Mouse (Mus musculus) adrenal gland, adult (tissue): ENCODE results near the gene Wdr31.
A peak's percentile ranks its signal among the peaks of the same experiment; 100 is the strongest.

ENCODE experiments used
- DNase-seq, 2 experiments: peaks; one replicate each; pipeline ENCODE4 v3.0.0; 2022 to 2023; ENCODE audit warnings: low spot score in 1 of 2; ENCODE audit not compliant: inconsistent age in 2 of 2

Wdr31 gene

GRCm38 (mm10) chr4:62470598-62471051 is at the start of gene Wdr31:
Wdr31 (minus strand) TSS chr4:62470896.
- DNase-seq: peak; percentile 82 to 93

DNA sequence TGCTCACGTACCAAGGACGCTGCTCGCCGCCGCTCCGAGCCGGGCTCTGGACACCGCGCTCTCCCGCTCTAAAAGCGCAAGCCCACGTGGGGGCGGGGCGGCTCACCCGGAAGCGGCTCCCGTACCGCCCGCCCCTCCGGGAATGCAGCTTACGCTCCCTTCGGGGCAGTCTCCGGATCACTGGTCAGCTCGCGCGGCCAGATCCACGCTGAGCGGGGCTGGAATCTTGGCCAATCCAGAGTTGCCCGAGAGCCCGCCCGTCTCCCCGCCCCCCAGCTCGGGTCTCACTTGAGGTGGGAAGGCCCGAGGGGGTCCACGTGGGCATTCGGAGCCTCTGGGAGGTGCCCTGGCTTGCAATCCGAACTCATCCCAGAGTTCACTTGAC is 49.1 kb upstream of the Wdr31 start, which contains the start of gene Alad:
TSS of gene Alad (minus strand) at position 70 of the 385 bp plus-strand sequence.
- peak; percentile 96 to 98 for DNase-seq

DNA sequence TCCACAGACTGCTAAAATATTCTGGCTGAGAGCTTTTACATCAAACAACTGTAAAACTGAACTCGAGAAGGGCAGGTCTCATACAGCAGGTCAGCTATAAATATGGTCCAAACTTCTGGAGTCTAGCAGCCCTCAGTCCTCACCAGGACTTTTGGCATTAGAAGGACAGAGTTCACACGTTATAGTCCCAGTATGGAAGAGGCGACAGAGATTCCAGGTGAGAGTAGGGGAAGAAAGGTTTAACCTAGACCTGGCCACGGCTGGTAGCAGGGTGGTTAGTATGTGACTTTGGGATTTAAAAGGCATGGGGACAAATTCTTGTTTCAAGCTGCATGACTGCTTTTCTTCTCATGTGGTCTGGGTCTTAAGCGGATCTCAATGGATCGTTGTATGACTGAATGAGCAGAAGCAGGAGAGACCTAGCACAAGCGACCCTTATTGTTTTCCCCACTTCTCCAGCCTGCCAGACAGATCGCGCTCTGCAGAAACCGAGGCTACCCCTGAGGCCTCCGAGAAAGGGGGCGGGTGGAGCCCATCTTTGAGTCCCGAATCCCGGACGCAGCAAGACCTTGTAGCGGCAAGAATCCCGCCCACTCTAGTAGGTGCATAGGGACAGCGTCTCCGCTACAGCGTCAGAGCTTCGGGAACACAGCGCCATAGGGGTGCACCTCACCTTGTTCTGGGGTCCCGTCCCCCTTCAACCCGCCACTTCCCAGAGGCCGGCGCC is 48.6 kb upstream of the Wdr31 start:
- DNase-seq: no peak

- DNase-seq: peak; percentile 70 to 87
Measured at GRCm38 (mm10) chr4:62518416-62519121, 47.9 kb upstream of the Wdr31 start.

- peak in 1 of 2 experiments; percentile 73 for DNase-seq
Measured at GRCm38 (mm10) chr4:62517538-62518415, 47.1 kb upstream of the Wdr31 start.

GRCm38 (mm10) chr4:62517046-62517445 is 46.4 kb upstream of the Wdr31 start:
- no peak for DNase-seq

DNA sequence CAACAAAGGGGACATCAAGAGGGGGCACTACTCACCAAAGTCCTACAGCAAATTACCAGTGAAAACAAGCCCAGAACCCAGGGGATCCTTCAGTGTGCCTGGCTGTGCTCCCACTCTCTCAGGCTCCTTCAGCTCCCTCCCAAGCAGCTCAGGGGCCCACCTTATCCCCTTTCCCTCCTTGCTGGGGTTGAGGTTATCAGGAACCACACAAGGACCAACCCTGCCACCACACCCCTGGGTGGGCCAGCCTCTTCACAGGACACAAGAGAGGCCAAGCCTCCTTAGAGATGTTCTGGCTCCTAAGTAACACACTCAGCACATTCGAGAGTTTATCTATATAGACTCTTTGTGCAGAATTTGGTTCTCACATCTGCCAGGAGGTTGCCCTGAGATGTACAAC is 45.9 kb upstream of the Wdr31 start:
- DNase-seq: peak in 1 of 2 experiments; percentile 68

GRCm38 (mm10) chr4:62516079-62516478 is 45.4 kb upstream of the Wdr31 start:
- peak; percentile 77 to 82 for DNase-seq

DNA sequence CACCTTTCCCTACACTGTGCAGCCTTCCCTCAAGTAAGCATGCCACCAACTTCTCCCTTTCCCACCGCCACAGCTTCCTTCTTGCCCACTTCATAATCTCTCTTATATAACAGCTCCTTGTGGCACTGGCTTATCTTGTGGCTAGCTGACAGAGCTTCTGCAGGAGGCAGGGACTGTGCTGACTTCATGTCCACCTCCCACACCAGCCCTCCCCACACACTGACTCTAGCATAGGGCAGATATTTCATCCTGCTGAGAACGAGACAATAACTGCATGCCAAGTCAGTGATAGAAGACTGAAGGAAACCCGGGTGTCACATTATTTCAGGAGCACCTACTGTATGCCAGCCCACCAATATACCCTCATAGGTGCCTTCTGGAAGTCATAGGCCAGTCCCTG is 44.8 kb upstream of the Wdr31 start:
- peak; percentile 73 to 76 for DNase-seq

GRCm38 (mm10) chr4:62514995-62515394 is 44.3 kb upstream of the Wdr31 start:
- DNase-seq: peak in 1 of 2 experiments; percentile 54

DNA sequence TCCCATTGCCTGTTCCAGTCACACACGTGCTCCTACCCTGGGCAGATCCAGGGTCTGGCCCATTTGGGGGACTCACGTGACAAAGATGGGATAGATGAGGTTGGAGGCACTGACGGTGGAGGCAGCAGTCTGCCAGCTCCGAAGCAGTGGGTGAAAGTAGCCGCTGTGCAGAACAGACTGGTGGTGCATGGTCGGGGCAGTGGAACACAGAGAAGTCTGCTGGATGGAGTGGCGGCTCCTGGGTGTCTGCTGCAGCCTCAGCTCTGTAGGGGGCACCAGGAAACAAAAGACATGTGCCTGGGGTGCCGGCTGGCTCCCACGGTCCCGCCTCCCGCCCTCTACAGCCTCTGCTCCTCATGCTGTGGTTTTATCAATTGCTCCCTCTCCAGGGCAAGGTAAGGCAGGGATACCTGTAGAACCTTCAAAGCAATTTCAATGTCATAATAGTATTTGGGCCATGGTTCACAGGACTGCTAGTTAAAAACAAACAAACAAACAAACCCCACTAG is 43.4 kb upstream of the Wdr31 start:
- peak in 1 of 2 experiments; percentile 32 for DNase-seq

GRCm38 (mm10) chr4:62509946-62510345 is 39.2 kb upstream of the Wdr31 start:
- DNase-seq: peak; percentile 97

DNA sequence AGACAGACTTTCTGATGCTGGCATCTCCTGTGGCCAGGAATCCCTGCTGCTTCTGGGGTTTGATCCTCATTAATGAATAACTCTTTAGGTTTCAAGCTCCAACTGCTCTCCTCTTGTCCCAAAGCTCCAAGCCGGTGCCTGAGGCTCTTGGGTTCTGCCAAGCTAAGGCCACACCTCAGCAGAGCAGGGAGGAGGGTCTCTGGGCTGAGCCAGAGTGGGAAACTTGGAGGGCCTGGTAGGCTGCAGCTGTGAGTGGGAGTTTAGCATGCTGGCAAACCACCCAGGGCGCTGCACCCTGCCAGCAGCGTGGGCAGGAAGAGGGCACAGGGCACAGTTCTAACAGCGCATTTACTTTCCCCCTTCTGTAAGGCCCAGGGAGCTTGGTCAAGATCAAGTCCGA is 38.1 kb upstream of the Wdr31 start:
- DNase-seq: peak in 1 of 2 experiments; percentile 25

GRCm38 (mm10) chr4:62506798-62507197 is 36.1 kb upstream of the Wdr31 start:
- DNase-seq: peak; percentile 65 to 79

DNA sequence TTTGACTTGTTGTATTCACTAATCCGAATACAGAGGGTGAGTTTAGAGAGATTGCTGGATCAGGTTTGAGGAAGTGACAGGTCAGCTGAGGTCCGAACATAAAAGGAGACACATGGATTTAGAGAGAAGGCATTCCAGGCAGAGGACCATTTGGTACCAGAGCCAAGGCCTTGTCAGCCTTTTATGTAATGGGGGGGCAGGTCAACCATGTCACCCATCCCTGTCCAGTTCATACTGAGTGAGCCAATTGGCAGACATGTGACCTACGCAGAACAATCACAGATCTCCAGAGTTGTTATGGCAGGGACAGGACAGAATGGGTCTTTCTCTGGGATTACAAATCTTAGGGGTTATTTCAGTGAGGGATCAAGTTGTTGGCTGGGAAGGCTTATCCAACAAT is 35.3 kb upstream of the Wdr31 start:
- peak in 1 of 2 experiments; percentile 64 for DNase-seq

GRCm38 (mm10) chr4:62503374-62503970 is 32.8 kb upstream of the Wdr31 start, which contains the start of gene Hdhd3:
Hdhd3 (minus strand) TSS chr4:62503467.
- no peak for DNase-seq

DNA sequence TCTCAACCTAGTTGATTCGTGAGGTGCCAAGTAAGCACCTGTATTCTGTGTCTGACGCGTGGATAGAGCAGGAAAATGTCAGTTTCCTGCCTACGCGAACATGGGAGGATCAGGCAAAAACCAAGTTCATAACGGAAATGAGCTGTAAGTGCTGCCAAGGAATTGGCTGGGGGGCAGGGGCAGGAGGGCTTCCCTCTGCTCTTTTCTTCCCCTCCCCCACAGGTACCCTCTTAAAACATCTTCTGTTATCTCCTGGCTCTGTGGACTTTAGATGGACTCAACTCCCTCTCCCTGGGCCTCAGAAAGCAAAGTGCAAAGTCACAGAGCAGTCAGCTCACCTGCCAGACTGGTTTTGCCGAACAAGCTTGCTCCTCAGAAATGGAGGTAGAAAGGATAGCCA is 32.3 kb upstream of the Wdr31 start:
- DNase-seq: peak in 1 of 2 experiments; percentile 45

DNA sequence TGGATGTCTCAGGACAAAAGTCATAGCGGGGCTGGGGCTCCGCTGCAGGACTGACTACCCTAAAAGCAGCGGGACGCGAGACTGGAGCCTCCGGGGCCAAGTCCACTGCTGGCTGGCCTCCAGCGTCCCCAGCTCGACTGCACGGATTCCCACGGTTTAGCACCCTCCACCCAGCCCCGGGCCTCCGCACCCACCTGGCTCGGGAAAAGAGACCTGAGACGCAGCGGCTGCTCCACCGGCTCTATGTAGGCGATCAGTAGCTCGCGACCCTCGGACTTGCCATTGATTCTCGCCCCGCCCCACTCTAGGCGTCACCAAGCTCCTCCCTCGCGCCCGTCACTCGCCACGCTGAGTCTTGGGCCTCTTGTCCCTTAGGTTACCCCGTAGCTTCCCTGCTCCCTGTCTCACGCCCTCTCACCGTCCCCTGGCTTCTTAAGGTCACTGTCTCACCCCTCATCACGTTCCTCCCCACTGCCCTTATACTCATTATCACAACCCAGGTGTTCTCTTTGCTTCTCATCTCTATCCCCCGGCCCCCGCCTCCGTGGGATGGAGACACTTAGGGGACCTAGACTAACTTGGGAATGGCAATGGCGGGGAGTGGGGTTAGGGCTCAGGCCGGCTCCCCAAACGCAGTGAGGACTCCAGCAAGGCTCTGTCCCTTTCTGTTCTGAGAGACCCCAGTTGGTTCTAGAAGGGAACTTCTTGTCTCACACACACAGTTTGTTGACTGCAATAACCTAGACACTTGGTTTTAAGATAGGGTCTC is 31.5 kb upstream of the Wdr31 start:
- peak; percentile 94 to 98 for DNase-seq

DNA sequence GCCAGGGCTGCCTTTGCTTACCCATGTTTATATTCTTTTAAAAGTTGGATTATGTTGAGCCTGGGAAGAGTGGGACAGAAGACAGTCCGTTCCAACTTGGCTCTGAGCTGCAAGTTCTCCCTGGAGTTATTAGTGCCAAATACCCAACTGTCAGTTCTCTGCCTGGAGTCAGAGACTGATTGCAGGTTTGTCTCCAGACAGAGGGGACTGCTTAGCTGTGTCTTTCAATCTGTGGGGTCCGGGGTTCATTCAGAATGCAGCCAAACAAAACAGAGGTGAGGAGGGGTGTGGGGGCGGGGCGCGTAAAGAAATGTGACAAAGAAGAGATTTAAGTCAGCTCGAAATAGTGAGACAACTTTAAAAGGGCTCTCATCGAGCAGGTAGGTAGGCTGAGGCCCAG is 30.8 kb upstream of the Wdr31 start:
- no peak for DNase-seq

GRCm38 (mm10) chr4:62500799-62501198 is 30.1 kb upstream of the Wdr31 start:
- peak in 1 of 2 experiments; percentile 22 for DNase-seq
